Mouse (Mus musculus): ENCODE data around the gene Gm4871.

The Gm4871 gene

GRCm38 (mm10) chr5:144990481-144990880 is 42.1 kb downstream of the Gm4871 start:
- no peak for DNase-seq (ENCODE audit: low read depth, low spot score)

- DNase-seq (ENCODE audit: low read depth, low spot score): no peak
Observed at GRCm38 (mm10) chr5:144990051-144990450, 42.5 kb downstream of the Gm4871 start.

DNA sequence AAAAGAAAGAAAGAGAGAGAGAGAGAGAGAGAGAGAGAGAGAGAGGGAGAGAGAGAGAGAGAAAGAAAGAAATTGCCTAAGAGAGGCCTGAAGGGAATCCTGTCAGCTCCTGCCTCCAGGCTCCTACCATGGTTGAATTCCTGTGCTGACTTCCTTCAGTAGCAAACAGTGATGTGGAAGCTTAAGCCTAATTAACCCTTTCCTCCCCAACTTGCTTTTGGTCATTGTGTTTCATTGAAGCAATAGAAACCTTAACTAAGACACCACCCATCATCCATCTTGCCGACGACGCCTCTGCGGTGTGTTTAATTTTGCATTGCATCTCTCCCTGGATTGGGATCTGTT is 43.5 kb downstream of the Gm4871 start:
- peak; percentile 32 for DNase-seq (ENCODE audit: low read depth, low spot score)

DNA sequence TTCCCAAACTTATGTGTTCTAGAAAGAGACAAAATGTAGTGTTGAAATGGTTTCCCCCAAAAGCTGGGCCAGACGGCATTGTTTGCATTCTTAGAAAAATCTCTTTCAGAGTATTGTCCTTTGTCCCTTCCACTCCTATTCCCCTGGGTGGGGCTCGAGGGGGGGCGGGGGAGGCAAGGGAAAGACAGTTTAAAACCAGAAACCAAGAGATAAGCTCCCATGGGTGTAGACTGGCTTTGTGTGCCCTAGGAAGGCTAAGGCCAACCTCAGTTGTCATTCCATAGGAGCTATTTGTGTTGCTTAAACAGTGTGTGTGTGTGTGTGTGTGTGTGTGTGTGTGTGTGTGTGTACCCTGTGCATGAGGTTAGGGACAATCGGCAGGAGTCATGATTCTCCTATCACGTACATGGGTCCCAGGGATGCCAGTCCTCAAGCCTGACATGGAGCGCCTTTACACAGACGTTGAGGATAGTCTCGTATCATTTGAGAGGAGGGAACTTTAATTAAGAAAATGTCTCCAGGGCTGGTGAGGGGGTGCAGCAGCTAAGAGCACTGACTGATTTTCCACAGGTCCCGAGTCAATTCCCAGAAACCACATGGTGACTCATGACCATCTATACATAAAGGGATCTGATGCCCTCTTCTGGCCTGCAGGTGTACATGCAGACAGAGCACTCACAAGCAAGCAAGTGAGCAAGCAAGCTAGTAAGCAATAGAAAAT is 44.1 kb downstream of the Gm4871 start:
- peak; percentile 84 for DNase-seq (ENCODE audit: low read depth, low spot score)

GRCm38 (mm10) chr5:144987561-144987960 is 45.0 kb downstream of the Gm4871 start:
- DNase-seq (ENCODE audit: low read depth, low spot score): peak; percentile 43

DNA sequence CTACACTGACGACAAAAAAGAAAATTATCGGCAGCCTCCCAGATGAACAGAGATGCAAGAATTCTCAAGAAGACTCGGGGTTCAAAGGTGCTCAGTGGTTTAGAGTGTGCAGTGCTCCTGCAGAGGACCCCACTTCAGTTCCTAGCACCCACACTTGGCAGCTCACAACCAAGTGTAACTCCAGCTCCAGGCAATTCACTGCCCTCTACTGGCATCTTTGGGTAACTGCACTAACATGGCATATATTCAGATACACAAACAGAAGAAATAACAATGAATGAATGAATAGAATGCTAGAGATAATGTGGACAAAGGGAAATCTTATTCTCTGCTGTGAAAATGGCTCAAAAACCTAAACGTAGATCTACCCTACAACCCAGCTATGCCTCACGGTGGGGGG is 47.7 kb downstream of the Gm4871 start:
- no peak for DNase-seq (ENCODE audit: low read depth, low spot score)

DNA sequence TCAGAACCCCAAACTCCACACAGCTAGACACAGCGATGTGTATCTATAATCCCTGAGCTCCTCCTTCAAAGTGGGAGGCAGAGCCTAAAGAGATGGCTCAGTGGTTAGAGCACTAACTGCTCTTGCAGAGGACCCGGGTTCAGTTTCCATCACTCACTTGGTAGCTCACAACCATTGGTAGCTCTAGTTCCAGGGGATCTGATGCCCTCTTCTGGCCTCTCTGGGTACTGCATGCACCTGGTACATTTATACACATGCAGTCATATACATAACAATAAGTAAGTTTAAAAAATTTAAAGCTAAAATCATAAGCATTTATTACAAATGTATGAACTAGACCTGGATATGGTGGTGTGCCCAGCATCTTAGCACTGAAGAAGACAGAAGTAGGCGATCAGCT is 49.3 kb downstream of the Gm4871 start:
- DNase-seq (ENCODE audit: low read depth, low spot score): peak; percentile 39
